Mouse (Mus musculus) frontal cortex, postnatal 14 days (tissue): ENCODE data around the gene Rxfp2.

Experiments used
- DNase-seq, 2 experiments: peaks; one replicate each; pipeline ENCODE4 v3.0.0; 2022; ENCODE audit warnings: low spot score in 2 of 2

Gene Rxfp2

GRCm38 (mm10) chr5:150018656-150019055 is at the start of gene Rxfp2:
Rxfp2 (plus strand) TSS chr5:150018675.
- no peak for DNase-seq

DNA sequence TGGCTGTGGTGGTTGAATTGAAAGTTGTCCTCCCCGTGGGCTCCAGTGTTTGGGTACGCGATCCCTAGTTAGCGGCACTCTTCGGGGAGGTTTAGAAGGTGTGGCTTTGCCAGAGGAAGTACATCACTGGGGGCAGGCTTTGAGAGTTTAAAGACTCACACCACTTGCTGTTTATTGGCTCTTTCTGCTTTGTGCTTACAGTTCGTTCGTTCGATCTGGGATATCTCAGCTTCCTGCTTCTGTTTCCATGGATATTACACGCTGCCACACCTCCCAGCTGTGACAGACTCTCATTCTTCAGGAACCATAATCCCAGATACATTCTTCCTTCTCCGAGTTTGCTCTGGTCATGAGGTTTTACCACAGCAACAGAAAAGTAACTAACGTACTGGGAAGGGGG is 48.2 kb upstream of the Rxfp2 start:
- DNase-seq, result no peak

- DNase-seq, result no peak
Observed at GRCm38 (mm10) chr5:149977027-149977426, 41.4 kb upstream of the Rxfp2 start.

GRCm38 (mm10) chr5:149983621-149984020 is 34.9 kb upstream of the Rxfp2 start:
- no peak for DNase-seq

- no peak for DNase-seq
Observed at GRCm38 (mm10) chr5:149994578-149994977, 23.9 kb upstream of the Rxfp2 start.

DNA sequence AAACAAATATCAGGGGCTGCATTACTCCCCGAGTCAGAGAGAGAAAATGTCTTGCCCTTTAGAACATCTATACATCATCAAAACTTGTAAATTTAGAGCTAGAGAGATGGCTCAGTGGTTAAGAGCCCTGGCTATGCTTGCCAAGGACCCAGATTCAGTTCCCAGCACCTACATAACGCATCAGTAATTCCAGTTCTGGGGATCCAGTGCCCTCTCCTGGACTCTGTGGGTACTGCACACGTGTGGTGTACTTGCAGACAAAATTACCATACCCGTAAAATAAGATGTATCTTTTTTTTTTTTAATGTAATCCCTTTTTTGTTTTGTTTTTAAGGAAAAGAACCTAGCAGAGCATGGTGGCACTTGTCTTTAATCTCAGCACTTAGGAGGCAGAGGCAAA is 21.9 kb upstream of the Rxfp2 start:
- DNase-seq, result no peak

DNA sequence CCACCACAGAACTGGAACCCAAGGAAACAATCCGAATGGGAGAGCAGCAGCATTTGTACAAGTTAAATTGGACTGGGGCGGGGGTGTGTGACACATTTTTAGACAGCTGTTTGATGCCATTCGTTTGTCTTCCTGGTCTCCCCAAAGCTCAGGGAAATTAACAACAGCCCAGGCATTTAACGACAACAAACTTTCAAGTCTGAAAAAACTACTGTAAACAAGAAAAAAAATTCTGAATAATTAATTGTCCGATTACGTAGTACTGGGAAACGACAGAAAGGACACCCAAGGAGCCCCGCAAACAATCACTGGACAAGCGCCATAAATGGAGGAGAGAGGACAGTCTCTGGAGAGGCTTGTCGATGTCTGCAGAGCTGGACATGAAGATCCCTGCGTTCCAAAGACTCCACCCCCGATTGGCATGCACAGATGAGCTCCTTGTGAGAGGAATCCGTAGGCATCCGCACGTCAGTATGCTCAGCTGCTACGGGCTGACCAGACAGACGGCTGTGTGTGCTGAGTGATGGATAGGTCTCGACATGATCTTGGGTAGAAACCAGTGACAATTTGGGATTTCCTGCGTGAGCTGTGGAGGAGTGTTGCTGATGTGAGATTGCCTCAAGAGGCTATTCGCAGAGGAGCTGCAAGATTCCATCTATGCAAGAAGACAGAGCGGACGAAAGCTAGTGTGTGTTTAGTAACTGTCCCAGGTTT is 21.0 kb upstream of the Rxfp2 start:
- DNase-seq, result no peak

DNA sequence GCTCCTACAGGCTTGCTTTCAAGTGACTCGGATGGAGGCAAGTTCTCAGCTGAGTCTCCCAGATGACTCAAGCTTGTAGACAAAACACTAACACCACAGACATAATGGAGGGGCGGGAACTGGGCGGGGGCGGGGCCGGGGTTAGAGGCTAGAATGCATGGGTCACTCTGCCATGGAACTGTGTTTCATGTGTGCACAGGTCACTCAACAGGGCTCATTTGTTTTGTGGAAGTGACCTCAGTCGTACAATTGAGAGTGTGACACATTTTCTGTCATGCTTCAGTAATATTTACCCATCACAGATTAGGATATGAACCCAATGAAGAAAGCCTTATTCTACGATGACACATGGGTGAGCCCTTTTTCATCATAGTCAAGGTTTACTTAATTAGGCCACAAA is 20.2 kb upstream of the Rxfp2 start:
- DNase-seq, result no peak

DNA sequence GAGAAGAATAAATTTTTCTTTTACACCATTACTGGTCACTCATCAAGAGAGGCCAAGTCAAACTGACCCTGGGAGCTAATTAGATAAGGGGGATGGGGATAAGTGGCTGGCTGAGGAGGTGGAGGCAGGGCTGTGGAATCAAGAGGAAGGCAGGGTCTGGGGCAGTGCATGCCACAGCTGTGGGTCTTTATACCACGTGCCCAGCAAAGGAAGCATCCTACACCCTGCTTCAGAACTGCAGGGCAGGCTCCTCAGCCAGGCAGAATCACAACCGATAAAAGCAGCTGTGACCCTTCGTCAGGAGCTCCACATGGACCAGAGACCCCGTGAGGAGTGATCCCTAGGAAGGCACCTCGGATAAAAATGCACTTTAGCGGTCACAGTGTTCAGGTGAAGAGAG is 13.1 kb upstream of the Rxfp2 start:
- DNase-seq, result no peak

GRCm38 (mm10) chr5:150016861-150017260 is 1.6 kb upstream of the Rxfp2 start:
- no peak for DNase-seq

GRCm38 (mm10) chr5:150017672-150018071 is 803 bp upstream of the Rxfp2 start:
- DNase-seq, result no peak

- peak; percentile 43 to 80 for DNase-seq
Observed at GRCm38 (mm10) chr5:150020851-150021250, 2.4 kb downstream of the Rxfp2 start.

DNA sequence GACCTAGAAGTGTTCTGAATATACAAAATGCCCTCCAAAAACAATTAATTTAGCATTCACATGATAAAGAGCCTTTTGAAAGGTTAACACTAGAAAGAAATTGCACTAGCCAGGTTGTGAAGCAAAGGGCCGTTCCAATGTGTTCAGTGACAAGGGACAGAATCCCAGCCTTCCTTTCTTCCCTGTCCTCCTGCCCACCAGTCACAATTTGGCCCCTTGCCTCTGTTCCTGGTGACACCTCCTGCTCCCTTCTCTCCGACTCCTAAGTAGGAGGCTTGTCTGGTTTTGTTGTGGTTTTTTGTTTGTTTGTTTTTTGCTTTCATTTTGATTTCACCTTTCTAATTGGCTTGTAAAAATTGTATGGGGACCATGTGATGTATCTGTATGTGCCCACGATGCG is 3.3 kb downstream of the Rxfp2 start:
- no peak for DNase-seq

DNA sequence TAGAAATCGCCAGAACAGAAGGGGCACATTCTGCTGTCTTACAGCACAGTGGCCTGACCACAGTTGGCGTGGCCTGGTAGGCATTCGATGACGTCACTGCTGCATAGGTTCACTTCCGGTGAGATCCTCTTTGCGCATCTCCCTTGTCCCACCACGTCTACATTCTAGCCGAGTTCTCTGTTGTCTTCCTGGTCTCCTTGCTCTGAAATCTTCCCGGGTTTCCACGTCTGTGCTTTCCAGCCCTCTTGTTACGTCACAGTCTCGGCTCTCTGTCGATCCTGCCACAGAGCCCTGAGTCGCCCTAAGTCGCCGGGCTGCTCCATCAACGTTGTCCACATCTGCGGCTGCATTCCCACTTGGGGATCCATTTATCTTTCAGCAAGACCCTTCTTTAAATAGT is 4.1 kb downstream of the Rxfp2 start:
- no peak for DNase-seq

DNA sequence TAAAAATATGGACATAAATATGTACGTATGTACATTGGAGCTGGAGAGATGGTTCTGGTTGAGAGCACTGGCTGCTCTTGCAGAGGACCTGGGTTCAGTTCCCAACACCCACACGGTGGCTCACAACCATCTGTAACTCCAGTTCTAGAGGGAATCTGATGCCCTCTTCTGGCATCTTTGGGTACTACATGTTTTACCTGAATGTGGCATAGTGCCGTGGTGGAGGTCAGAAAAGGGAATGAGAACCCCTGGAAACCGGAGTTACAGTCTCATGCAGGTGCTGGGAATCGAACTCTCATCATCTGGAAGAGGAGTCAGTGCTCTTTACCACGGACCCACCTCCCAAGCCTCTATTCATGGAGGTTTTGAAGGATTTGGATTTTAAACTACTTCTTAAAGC is 5.0 kb downstream of the Rxfp2 start:
- no peak for DNase-seq

- DNase-seq, result no peak
Observed at GRCm38 (mm10) chr5:150024188-150024587, 5.7 kb downstream of the Rxfp2 start.

DNA sequence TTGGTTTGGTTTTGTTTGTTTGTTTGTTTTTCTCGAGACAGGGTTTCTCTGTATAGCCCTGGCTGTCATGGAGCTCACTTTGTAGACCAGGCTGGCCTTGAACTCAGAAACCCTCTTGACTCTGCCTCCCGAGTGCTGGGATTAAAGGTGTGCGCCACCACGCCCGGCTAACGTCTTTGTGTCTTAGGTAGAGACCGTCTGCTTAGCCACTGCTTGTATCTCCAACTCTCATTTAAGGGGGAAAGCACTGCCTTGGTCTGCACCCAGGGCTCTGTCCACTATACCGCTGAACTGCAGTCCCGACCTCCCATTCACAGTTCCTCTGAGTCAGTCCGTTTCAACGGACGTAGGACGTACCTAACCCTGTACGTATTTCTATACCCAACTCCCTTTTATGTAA is 6.4 kb downstream of the Rxfp2 start:
- no peak for DNase-seq

DNA sequence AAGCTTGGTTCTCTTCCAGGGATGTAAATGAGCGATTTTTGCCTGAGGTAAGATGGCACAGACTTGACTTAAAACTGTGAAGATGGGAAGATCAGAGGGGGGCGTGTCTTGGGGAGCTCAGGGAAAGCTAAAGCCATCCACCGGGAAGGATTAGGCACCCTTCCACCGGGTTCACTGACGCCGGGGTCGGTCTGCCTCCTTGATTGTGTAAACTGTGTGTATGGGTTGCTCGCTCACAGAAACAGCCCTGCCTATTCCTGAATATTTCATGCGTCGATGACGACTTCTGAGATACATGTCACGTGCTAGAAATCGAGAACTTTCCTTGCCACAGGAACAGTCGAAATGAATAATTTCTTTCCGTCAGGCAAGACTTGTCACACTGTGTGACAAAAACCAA is 6.9 kb downstream of the Rxfp2 start:
- no peak for DNase-seq

DNA sequence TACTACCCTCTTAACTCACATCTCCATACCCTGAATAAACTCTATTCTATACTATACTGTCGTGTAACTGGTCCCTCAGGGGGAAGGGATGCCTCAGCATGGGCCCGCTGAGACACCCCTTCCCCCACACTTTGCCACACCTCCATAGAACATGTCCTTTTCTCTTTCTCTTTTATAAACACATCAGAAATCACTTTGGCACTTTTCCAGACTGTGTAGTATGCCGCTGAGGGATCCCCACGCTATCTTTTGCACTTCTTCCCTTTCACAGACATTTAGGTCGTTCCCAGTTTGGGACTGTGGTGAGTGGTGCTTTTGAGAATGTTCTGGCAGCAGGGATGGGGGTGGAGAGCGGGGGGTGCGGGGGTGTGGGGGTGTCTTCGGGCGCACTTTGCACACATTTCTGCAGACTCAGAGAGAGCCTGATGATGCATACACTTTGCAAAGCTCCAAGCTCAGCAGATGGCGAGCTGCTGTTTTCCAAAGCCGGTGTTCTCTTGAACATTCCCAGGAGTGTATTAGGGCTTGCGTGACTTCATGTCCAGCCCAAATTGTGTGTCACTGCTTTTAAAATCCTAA is 8.1 kb downstream of the Rxfp2 start:
- peak; percentile 23 to 29 for DNase-seq

DNA sequence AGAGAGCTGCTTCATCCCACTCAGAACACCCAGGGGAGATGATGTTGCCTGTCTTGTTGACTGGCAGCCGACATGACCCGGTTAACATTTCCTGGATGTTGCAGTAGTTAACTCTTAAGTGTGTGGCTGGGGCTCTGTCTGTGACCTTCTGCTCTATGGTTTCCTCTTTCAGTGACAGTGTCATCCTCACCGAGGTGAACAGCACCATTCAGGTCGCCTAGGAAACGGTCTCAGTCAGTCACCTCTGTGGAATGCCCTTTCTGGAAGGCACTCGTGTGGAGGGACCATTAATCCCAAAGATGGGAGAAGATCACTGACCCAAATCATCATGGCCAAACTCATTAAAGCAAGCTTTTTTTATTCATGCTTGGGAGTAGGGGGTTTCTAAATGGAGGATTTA is 12.7 kb downstream of the Rxfp2 start:
- DNase-seq, result no peak

DNA sequence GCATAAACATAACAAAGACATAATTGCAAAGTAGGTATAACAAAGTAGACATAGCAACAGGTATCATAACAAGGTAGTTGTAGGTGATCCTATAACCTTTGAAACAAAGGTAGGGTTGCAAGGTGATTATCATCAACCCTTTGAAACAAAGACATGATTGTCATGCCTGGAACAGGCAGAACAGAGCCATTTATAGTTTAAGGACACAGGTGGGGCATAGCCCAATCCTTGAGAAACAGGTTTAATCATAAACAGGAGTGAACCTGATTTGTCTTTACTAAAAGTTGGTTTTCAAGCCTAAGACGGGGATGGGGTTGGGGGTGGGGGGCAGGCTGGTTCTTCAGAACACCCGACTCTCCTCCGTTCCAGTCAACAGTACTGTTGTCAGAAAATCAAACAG is 13.2 kb downstream of the Rxfp2 start:
- no peak for DNase-seq

- no peak for DNase-seq
Observed at GRCm38 (mm10) chr5:150032075-150032492, 13.6 kb downstream of the Rxfp2 start.

DNA sequence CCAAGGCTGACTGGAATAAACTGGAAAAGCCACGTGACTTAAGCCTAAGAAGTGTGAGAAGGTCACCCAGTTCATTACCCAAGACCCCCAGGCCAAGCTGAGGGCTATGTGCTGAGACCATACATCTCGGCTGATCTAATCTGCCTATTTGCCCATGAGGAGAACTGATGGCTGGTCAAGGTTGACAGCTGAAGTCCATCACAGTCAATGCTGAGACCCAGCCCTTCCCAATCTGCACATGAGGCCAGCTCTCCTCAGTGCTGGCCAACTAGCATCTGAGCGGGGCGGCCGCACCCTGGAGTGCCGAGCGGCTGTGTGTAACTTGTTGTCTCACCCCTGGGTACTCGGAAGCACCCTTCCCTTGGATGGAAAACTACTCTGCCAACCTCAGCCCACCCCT is 17.8 kb downstream of the Rxfp2 start:
- DNase-seq, result no peak

- no peak for DNase-seq
Observed at GRCm38 (mm10) chr5:150036918-150037317, 18.4 kb downstream of the Rxfp2 start.
